Mouse (Mus musculus) heart, adult 2 months (tissue): Measurements from ENCODE around the gene Zbtb3. TPM values are rescaled to one million over a fixed set of nuclear protein-coding genes. Genes with fewer than 3 reads are reported as not detected.

Experiments
- DNase-seq, 2 experiments: peaks; one replicate each; pipeline ENCODE4 v3.0.0; 2021
- H3K27ac ChIP-seq: fragments of 200-600 bp; 2 replicates; pipeline ENCODE4 v1.8.1; 2022
- H3K27me3 ChIP-seq: fragments of 200-500 bp; 2 replicates; pipeline ENCODE4 v1.6.1; 2012; ENCODE audit warnings: mild to moderate bottlenecking, low read length, inconsistent platforms, mixed read lengths; ENCODE audit not compliant: control insufficient read depth, insufficient read depth
- H3K36me3 ChIP-seq: fragments of 200-500 bp; 2 replicates; pipeline ENCODE4 v1.6.1; 2012; ENCODE audit warnings: low read length, inconsistent platforms; ENCODE audit not compliant: control insufficient read depth, insufficient read depth
- H3K4me1 ChIP-seq: fragments of 200-500 bp; 2 replicates; pipeline ENCODE4 v1.6.1; 2011; ENCODE audit warnings: low read length; ENCODE audit not compliant: control insufficient read depth, insufficient read depth
- H3K4me3 ChIP-seq: fragments of 200-600 bp; 2 replicates; pipeline ENCODE4 v1.8.1; 2022
- H3K79me2 ChIP-seq: fragments of 200-500 bp; replicated peaks from 2 replicates; pipeline ENCODE4 v1.6.1; 2012; ENCODE audit warnings: mild to moderate bottlenecking, inconsistent platforms, low read length, moderate library complexity, mixed read lengths; ENCODE audit not compliant: control insufficient read depth, insufficient read depth
- H3K9ac ChIP-seq: fragments of 200-500 bp; 2 replicates; pipeline ENCODE4 v1.6.1; 2012; ENCODE audit warnings: low read depth, mild to moderate bottlenecking, control low read depth, inconsistent platforms, low read length, mixed read lengths
- CTCF ChIP-seq: fragments of 200-600 bp; IDR thresholded peaks from 2 replicates; pipeline ENCODE4 v1.8.1; 2022; ENCODE audit warnings: antibody characterized with exemption, mild to moderate bottlenecking, moderate library complexity
- EP300 ChIP-seq: fragments of 200-500 bp; IDR thresholded peaks from 2 replicates; pipeline ENCODE4 v1.6.1; 2011; ENCODE audit warnings: low read depth, low read length, control low read depth; ENCODE audit not compliant: insufficient read depth
- POLR2A ChIP-seq: fragments of 200-500 bp; IDR thresholded peaks from 2 replicates; pipeline ENCODE4 v1.6.1; 2011; ENCODE audit warnings: mild to moderate bottlenecking, low read depth, low read length, control low read depth; ENCODE audit not compliant: insufficient read depth
- WGBS: fragments of 180-500 bp; shearing (Covaris S2); methylation state at CpG from one replicate; pipeline ENCODE4 v1.1.7; 2018; 5-methylcytosine and 5-hydroxymethylcytosine counted together
- intact Hi-C: fragments of 180-260 bp; cut with DNase I; formaldehyde crosslinking; loops from one replicate; pipeline ENCODE4 v1.15.1; 2025
- polyA plus RNA-seq: library from polyadenylated mRNA; depleted of rRNA; stranded (reverse); fragments of >200 nt; gene quantifications from 2 replicates; pipeline ENCODE4 v1.2.3, GENCODE M21; 2012
- total RNA-seq, 2 experiments: library from RNA; stranded (reverse); gene quantifications; 2 replicates each; pipeline ENCODE4 v1.2.3; 2021

Zbtb3 gene
- total and polyA plus RNA-seq, 3 experiments = 1.4 to 2.0 (median 1.5) TPM

DNA sequence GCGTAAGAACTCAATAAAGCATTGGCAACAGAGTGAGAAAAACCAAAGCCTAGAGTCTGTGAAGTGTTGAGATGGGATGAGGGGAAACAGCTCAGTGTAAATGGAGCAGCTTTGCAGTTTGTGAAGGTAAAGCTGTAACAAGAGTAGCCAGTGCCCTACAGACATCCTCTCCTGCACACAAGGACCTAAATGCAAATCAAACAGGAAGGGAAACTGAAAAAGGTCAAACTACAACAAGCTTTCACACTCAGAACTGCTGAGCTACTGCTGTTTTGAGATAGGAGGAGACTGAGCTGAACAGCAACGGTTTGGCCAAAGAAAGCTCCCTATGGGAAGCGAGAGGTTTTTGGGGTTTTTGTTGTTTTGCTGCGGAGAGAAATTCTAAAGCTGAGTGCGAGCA lies 4.5 kb downstream of the Zbtb3 start:
- no peak overlapping the region for H3K4me3 ChIP-seq
- no peak overlapping the region for H3K9ac ChIP-seq
- 86% methylated on average over 5 of the region's 5 CpGs for WGBS
- DNase-seq = no peak
- H3K4me1 ChIP-seq = no peaks in the 10 kb centered on the region; the same call in 1 of the 2 replicates
- H3K79me2 ChIP-seq = 0 out of 2 replicates have a peak, but pooled peaks cover 1% of the 10 kb centered on the region
- no peak overlapping the region for H3K27ac ChIP-seq
- H3K36me3 ChIP-seq = peaks cover 2% of the 10 kb centered on the region; the same call in 1 of the 2 replicates
- intact Hi-C loops = no loop called here
- H3K27me3 ChIP-seq = no peaks in the 10 kb centered on the region
- TF ChIP-seq POLR2A (no peak), CTCF (no peak), EP300 (no peak)

DNA sequence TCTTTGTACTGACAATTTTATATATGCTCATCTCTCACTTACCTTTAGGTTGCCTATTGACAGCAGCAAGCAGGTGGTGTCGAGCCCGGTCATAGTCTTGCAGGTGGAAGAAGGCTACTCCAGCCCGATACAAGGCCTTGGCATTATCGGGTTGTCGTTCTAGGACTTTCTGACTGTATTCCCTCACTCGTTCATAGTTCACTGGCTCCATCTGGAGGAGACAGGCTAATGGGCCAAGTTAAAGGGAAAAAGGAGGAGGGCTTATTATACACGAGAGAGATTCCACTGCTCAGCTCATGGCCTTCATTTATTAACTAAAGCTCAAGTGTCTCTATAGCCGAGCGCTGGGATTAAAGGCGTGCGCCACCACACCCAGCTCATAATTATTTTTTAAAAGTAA lies 13.5 kb downstream of the Zbtb3 start:
- intact Hi-C loops = loop anchor here (5.0 kb wide), 4 partner anchors 44 to 94 kb away; partner anchors contain the start of genes 1700092M07Rik, Nxf1, Slc3a2 and Stx5a
- Histone ChIP-seq H3K4me3 (no peak overlapping the region), H3K36me3 (peaks cover 6% of the 10 kb centered on the region; the same call in 1 of the 2 replicates), H3K4me1 (peaks cover 3% of the 10 kb centered on the region), H3K27me3 (no peaks in the 10 kb centered on the region), H3K27ac (no peak overlapping the region), H3K79me2 (peaks cover 1% of the 10 kb centered on the region; the same call in 1 of the 2 replicates), H3K9ac (no peak overlapping the region)
- no peak for TF ChIP-seq CTCF
- TF ChIP-seq POLR2A = no peak
- no peak for TF ChIP-seq EP300
- 69% methylated on average over 11 of the region's 11 CpGs for WGBS
- DNase-seq = no peak

DNA sequence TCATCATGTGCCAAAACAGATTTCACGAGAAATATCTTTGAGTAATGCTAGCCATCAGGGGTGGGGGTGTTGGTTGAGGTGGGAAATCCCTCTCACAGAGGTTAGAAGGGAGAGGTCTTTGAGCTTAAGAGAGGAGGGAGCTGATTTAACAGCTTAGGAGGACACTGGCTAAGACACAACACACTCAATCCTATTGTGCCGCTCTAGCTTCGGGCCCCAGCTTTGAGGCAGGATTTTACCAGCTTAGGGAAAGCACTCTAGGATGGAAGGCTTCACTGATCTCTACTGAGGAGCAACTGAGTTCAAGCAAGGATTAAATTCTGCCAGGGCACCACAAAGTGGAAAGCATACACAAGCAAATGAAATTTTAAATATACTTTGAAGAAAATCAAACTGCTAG lies 14.6 kb downstream of the Zbtb3 start:
- no peak overlapping the region for H3K4me3 ChIP-seq
- 61% methylated on average over 3 of the region's 3 CpGs for WGBS
- H3K27ac ChIP-seq = no peak overlapping the region
- H3K9ac ChIP-seq = no peak overlapping the region
- H3K36me3 ChIP-seq = peaks cover 6% of the 10 kb centered on the region
- H3K79me2 ChIP-seq = peaks cover 1% of the 10 kb centered on the region; the same call in 1 of the 2 replicates
- no peak for DNase-seq
- H3K27me3 ChIP-seq = no peaks in the 10 kb centered on the region
- intact Hi-C loops = loop anchor here (5.0 kb wide), 4 partner anchors 45 to 95 kb away; partner anchors contain the start of genes 1700092M07Rik, Nxf1, Slc3a2 and Stx5a
- TF ChIP-seq EP300 (no peak), POLR2A (no peak), CTCF (no peak)
- H3K4me1 ChIP-seq = peaks cover 5% of the 10 kb centered on the region

DNA sequence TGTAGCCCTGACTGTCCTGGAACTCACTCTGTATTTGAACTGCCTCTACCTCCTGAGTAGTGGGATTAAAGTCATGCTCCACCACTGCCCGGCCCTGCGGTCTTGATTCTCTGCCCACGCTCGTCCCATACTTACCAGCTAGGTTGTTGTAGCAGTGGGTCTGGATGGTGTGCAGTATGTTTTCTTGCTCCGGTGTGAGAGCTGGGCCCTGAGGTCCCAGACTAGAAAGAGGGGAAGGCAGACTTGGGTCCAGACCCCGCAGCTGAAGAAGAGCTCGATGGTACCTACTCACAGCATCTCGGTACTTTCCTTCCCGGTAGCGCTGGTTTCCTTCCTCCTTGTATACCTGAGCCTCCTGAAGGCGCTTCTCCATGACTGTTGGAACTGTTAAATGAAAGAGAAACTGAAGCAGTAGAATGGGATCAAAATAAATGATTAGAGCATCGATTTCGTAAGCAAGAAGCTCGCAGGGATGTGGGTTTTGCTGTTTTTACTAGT lies 16.0 kb downstream of the Zbtb3 start:
- DNase-seq = no peak
- peaks cover 18% of the 10 kb centered on the region for H3K36me3 ChIP-seq
- peaks cover 7% of the 10 kb centered on the region for H3K4me1 ChIP-seq
- peak overlapping the region; percentile 97 for H3K27ac ChIP-seq
- intact Hi-C loops = loop anchor here (2.0 to 5.0 kb wide), 5 partner anchors 16 to 96 kb away; partner anchors contain the start of genes 1700092M07Rik, Nxf1, Slc3a2 and Stx5a
- peaks cover 1% of the 10 kb centered on the region; the same call in 1 of the 2 replicates for H3K79me2 ChIP-seq
- H3K27me3 ChIP-seq = no peaks in the 10 kb centered on the region
- WGBS = 9% methylated on average over 14 of the region's 14 CpGs
- TF ChIP-seq CTCF (no peak), POLR2A (no peak), EP300 (no peak)
- H3K4me3 ChIP-seq = peak overlapping the region; percentile 86
- H3K9ac ChIP-seq = peak overlapping the region; percentile 62

DNA sequence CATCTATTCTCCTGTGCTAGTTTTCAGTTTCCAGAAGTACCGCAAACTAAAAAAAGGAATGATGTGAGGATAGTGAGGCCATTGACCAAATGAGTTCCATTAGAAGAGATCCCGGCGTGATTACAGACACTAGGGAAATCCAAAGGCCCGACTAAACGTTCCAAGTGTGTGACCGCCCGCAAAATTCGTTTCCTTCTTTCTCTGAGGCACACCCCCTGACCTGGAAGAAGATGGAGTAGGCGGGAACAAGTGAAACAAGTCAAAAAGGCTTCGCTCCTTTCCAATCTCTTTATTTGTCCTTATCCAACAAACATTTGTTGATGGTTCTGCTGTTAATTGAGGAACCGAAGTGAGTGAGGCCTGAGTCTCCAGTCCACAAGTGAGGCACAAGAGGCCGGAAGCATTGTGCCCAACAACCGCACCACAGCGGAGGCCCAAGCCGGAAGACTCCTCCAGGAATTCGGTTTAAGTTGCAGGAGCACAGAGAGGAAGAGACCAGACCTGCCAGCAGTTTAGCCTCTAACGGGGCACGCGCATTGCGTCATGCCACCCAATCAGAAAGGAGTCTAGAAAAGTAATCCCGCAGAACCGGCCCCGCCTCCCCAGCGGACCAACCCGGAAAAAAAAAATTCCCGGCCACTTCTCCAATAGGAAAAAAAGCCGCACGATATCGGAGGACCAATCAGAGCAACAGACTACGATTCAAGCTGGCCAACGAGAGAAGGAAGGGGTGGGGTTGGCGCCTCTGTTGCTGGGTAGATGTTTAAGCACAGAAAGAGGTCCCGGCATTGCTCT lies 16.6 kb downstream of the Zbtb3 start, which contains the start of gene Ttc9c:
Ttc9c (minus strand) TSS at position 533 of the 795 bp plus-strand sequence.
- intact Hi-C loops = loop anchor here (2.0 to 5.0 kb wide), 5 partner anchors 16 to 97 kb away; partner anchors contain the start of genes 1700092M07Rik, Nxf1, Slc3a2 and Stx5a
- H3K9ac ChIP-seq = peak within 1 kb of the TSS; percentile 93
- peaks cover 20% of the 10 kb centered on the region for H3K36me3 ChIP-seq
- peak within 1 kb of the TSS; percentile 97 for H3K27ac ChIP-seq
- H3K4me1 ChIP-seq = peaks cover 7% of the 10 kb centered on the region
- H3K79me2 ChIP-seq = peaks cover 1% of the 10 kb centered on the region; the same call in 1 of the 2 replicates
- H3K27me3 ChIP-seq = no peaks in the 10 kb centered on the region
- peak within 1 kb of the TSS; percentile 86 for H3K4me3 ChIP-seq
- WGBS = under 1% methylated on average over 33 of the region's 33 CpGs
- TF ChIP-seq CTCF = no peak
- TF ChIP-seq EP300 = peak; percentile 79
- peak; percentile 82 for TF ChIP-seq POLR2A
- DNase-seq = peak; percentile 91 to 98
